Mouse (Mus musculus) thymus, adult 2 months (tissue): ENCODE results near the gene Ttc9.

Source experiments
- CTCF ChIP-seq: fragments of 200-500 bp; IDR thresholded peaks from 2 replicates; pipeline ENCODE4 v1.5.1; 2012; ENCODE audit warnings: mild to moderate bottlenecking, control low read depth, low read length, moderate library complexity, borderline replicate concordance; ENCODE audit not compliant: control insufficient read depth, poor library complexity, insufficient read depth; ENCODE audit errors: extremely low read depth
- POLR2A ChIP-seq: fragments of 200-500 bp; IDR thresholded peaks from 2 replicates; pipeline ENCODE4 v1.6.1; 2012; ENCODE audit warnings: mild to moderate bottlenecking, low read length, control low read depth, moderate library complexity; ENCODE audit not compliant: control insufficient read depth, poor library complexity, insufficient read depth; ENCODE audit errors: extremely low read depth

GRCm38 (mm10) chr12:81691177-81691730, 60.2 kb downstream of the Ttc9 start:
- TF ChIP-seq CTCF (no peak), POLR2A (no peak)
